Mouse (Mus musculus) heart, adult 2 months (tissue): ENCODE measurements around the gene Unc13a. TPM values are rescaled to one million over a fixed set of nuclear protein-coding genes. Genes with fewer than 3 reads are reported as not detected.

Experiments used
- DNase-seq, 2 experiments: peaks; one replicate each; pipeline ENCODE4 v3.0.0; 2021
- H3K27ac ChIP-seq: fragments of 200-600 bp; 2 replicates; pipeline ENCODE4 v1.8.1; 2022
- H3K27me3 ChIP-seq: fragments of 200-500 bp; 2 replicates; pipeline ENCODE4 v1.6.1; 2012; ENCODE audit warnings: mild to moderate bottlenecking, low read length, inconsistent platforms, mixed read lengths; ENCODE audit not compliant: control insufficient read depth, insufficient read depth
- H3K36me3 ChIP-seq: fragments of 200-500 bp; 2 replicates; pipeline ENCODE4 v1.6.1; 2012; ENCODE audit warnings: low read length, inconsistent platforms; ENCODE audit not compliant: control insufficient read depth, insufficient read depth
- H3K4me1 ChIP-seq: fragments of 200-500 bp; 2 replicates; pipeline ENCODE4 v1.6.1; 2011; ENCODE audit warnings: low read length; ENCODE audit not compliant: control insufficient read depth, insufficient read depth
- H3K4me3 ChIP-seq: fragments of 200-600 bp; 2 replicates; pipeline ENCODE4 v1.8.1; 2022
- H3K79me2 ChIP-seq: fragments of 200-500 bp; replicated peaks from 2 replicates; pipeline ENCODE4 v1.6.1; 2012; ENCODE audit warnings: mild to moderate bottlenecking, inconsistent platforms, low read length, moderate library complexity, mixed read lengths; ENCODE audit not compliant: control insufficient read depth, insufficient read depth
- H3K9ac ChIP-seq: fragments of 200-500 bp; 2 replicates; pipeline ENCODE4 v1.6.1; 2012; ENCODE audit warnings: low read depth, mild to moderate bottlenecking, control low read depth, inconsistent platforms, low read length, mixed read lengths
- CTCF ChIP-seq: fragments of 200-600 bp; IDR thresholded peaks from 2 replicates; pipeline ENCODE4 v1.8.1; 2022; ENCODE audit warnings: antibody characterized with exemption, mild to moderate bottlenecking, moderate library complexity
- EP300 ChIP-seq: fragments of 200-500 bp; IDR thresholded peaks from 2 replicates; pipeline ENCODE4 v1.6.1; 2011; ENCODE audit warnings: low read depth, low read length, control low read depth; ENCODE audit not compliant: insufficient read depth
- POLR2A ChIP-seq: fragments of 200-500 bp; IDR thresholded peaks from 2 replicates; pipeline ENCODE4 v1.6.1; 2011; ENCODE audit warnings: mild to moderate bottlenecking, low read depth, low read length, control low read depth; ENCODE audit not compliant: insufficient read depth
- WGBS: fragments of 180-500 bp; shearing (Covaris S2); methylation state at CpG from one replicate; pipeline ENCODE4 v1.1.7; 2018; 5-methylcytosine and 5-hydroxymethylcytosine counted together
- intact Hi-C: fragments of 180-260 bp; cut with DNase I; formaldehyde crosslinking; loops from one replicate; pipeline ENCODE4 v1.15.1; 2025
- polyA plus RNA-seq: library from polyadenylated mRNA; depleted of rRNA; stranded (reverse); fragments of >200 nt; gene quantifications from 2 replicates; pipeline ENCODE4 v1.2.3, GENCODE M21; 2012
- total RNA-seq, 2 experiments: library from RNA; stranded (reverse); gene quantifications; 2 replicates each; pipeline ENCODE4 v1.2.3; 2021

Gene Unc13a
- total and polyA plus RNA-seq, 3 experiments = 0.61 to 1.4 (median 0.86) TPM

DNA sequence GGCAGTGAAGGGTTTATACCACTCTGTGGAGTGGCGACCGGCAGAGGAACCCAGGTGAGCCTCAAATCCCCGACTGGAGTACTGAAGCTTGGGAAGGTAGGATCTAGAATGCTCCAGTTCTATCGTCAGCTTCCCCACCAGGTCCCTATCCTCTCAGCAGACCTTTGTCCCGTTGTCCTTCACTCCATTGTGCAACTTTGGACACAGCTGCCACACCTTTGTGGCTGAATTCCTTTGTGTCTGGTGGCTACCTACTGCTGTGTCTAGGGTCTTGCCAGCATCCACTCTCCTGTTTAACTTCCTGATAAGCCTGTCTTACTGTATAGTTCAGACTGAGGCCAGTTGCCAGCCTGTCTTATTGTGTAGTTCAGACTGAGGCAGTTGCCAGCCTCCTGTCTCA, 59.4 kb downstream of the Unc13a start:
- Histone ChIP-seq H3K36me3 (no peaks in the 10 kb centered on the region), H3K27me3 (no peaks in the 10 kb centered on the region), H3K79me2 (no peaks in the 10 kb centered on the region), H3K4me3 (peak overlapping the region; percentile 95), H3K9ac (peak overlapping the region; percentile 86), H3K27ac (no peak overlapping the region), H3K4me1 (peaks cover 8% of the 10 kb centered on the region)
- DNase-seq = no peak
- WGBS = 35% methylated on average over 5 of the region's 5 CpGs
- TF ChIP-seq POLR2A (no peak), CTCF (no peak), EP300 (no peak)
- intact Hi-C loops = loop anchor here (1.0 to 5.0 kb wide), 2 partner anchors 9 to 50 kb away; no protein-coding TSS in a partner anchor

- peak; percentile 96 to 99 for DNase-seq
- peaks cover 8% of the 10 kb centered on the region for H3K4me1 ChIP-seq
- H3K9ac ChIP-seq = peak within 1 kb of the TSS; percentile 86
- intact Hi-C loops = loop anchor here (1.0 to 5.0 kb wide), 3 partner anchors 18 to 51 kb away; partner anchors contain the start of gene Pgls
- H3K79me2 ChIP-seq = no peaks in the 10 kb centered on the region
- H3K4me3 ChIP-seq = peak within 1 kb of the TSS; percentile 95
- peak; percentile 60 for TF ChIP-seq CTCF
- TF ChIP-seq POLR2A = peak; percentile 65
- 0 out of 2 replicates have a peak, but pooled peaks have one; percentile 42 for TF ChIP-seq EP300
- no peaks in the 10 kb centered on the region for H3K36me3 ChIP-seq
- H3K27ac ChIP-seq = peak within 1 kb of the TSS; percentile 94
- WGBS = under 1% methylated on average over 81 of the region's 82 CpGs
- no peaks in the 10 kb centered on the region for H3K27me3 ChIP-seq
These were observed 60.5 kb downstream of the Unc13a start, which contains the start of gene Colgalt1 for GRCm38 (mm10) chr8:71610822-71611651. Colgalt1 (plus strand) TSS chr8:71610998.

- H3K4me3 ChIP-seq = no peak overlapping the region
These were observed 67.5 kb downstream of the Unc13a start for GRCm38 (mm10) chr8:71604021-71604420.

GRCm38 (mm10) chr8:71602666-71603334, 68.8 kb downstream of the Unc13a start:
- 8% methylated on average over 32 of the region's 32 CpGs for WGBS
- Histone ChIP-seq H3K79me2 (no peaks in the 10 kb centered on the region), H3K4me1 (peaks cover 3% of the 10 kb centered on the region), H3K9ac (peak overlapping the region; percentile 40), H3K36me3 (no peaks in the 10 kb centered on the region), H3K4me3 (peak overlapping the region; percentile 36), H3K27ac (no peak overlapping the region), H3K27me3 (no peaks in the 10 kb centered on the region)
- TF ChIP-seq EP300 = no peak
- DNase-seq = peak; percentile 76
- intact Hi-C loops = no loop called here

More at GRCm38 (mm10) chr8:71604021-71604420, 67.5 kb downstream of the Unc13a start:
- no peak for DNase-seq
- TF ChIP-seq CTCF (no peak), EP300 (no peak), POLR2A (no peak)
- H3K9ac ChIP-seq = no peak overlapping the region
- WGBS = 83% methylated on average over 7 of the region's 7 CpGs
- H3K36me3 ChIP-seq = no peaks in the 10 kb centered on the region
- intact Hi-C loops = no loop called here
- no peaks in the 10 kb centered on the region for H3K79me2 ChIP-seq
- H3K27ac ChIP-seq = no peak overlapping the region
- peaks cover 3% of the 10 kb centered on the region for H3K4me1 ChIP-seq
- H3K27me3 ChIP-seq = no peaks in the 10 kb centered on the region

DNA sequence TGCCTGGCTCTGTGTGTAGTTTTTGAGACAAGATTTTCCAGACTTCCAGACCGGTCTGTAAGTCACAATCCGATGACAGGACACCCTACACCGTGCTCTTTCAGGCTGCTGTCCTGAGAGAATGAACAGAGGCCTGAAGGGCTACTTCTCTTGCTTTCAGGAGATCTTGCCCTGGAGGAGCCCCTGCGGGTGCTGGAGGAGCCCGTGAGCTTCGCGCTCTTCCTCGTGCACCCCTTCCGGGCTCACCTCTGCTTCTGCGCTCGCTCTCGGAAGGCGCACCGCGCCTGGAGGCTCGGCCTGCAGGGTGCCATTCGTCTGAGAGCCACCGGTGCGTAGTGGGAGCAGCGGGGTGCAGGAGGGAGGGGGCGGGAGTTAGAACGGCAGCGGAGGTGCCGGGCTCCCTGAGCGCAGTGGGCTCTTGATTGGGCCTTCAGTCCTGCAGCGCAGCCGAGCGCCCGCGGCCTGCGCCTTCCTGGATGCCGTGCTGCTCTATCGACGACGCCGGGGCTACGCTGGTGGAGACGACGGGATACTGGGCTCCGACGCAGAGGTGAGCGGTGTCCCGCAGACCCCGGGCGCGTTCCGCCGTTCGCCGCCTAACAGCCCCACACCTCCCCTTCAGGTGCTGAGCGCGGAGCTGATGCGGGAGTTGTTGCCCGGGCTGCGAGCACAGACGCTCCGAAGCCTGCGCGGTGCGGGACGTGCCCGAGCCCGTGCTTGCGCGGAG, 69.5 kb downstream of the Unc13a start:
- WGBS = 10% methylated on average over 65 of the region's 65 CpGs
- peak overlapping the region; percentile 36 for H3K4me3 ChIP-seq
- TF ChIP-seq EP300 = no peak
- TF ChIP-seq POLR2A = no peak
- no peak for TF ChIP-seq CTCF
- no peaks in the 10 kb centered on the region for H3K79me2 ChIP-seq
- H3K27ac ChIP-seq = no peak overlapping the region
- peak overlapping the region; percentile 40 for H3K9ac ChIP-seq
- no peaks in the 10 kb centered on the region for H3K27me3 ChIP-seq
- H3K36me3 ChIP-seq = no peaks in the 10 kb centered on the region
- peaks cover 3% of the 10 kb centered on the region for H3K4me1 ChIP-seq
- no peak for DNase-seq
- intact Hi-C loops = no loop called here
